Mouse (Mus musculus): ENCODE results near the gene Mrpl10.
A peak's percentile ranks its signal among the peaks of the same experiment; 100 is the strongest.

Gene Mrpl10

GRCm38 (mm10) chr11:97069770-97070169 lies 28.4 kb downstream of the Mrpl10 start:
- no peak for DNase-seq (ENCODE audit: low read depth)

GRCm38 (mm10) chr11:97071129-97071528 lies 29.8 kb downstream of the Mrpl10 start:
- DNase-seq (ENCODE audit: low read depth), result peak; percentile 7

- DNase-seq (ENCODE audit: low read depth), result peak; percentile 77
These were observed 31.2 kb downstream of the Mrpl10 start for GRCm38 (mm10) chr11:97072533-97072932.

GRCm38 (mm10) chr11:97074235-97074634 lies 32.9 kb downstream of the Mrpl10 start:
- DNase-seq (ENCODE audit: low read depth), result no peak

GRCm38 (mm10) chr11:97078751-97079150 lies 37.4 kb downstream of the Mrpl10 start:
- DNase-seq (ENCODE audit: low read depth), result peak; percentile 66

- no peak for DNase-seq (ENCODE audit: low read depth)
These were observed 38.9 kb downstream of the Mrpl10 start for GRCm38 (mm10) chr11:97080291-97080690.

- peak; percentile 85 for DNase-seq (ENCODE audit: low read depth)
These were observed 41.6 kb downstream of the Mrpl10 start for GRCm38 (mm10) chr11:97082977-97083376.

- peak; percentile 75 for DNase-seq (ENCODE audit: low read depth)
These were observed 42.2 kb downstream of the Mrpl10 start for GRCm38 (mm10) chr11:97083401-97084140.

GRCm38 (mm10) chr11:97084821-97085505 lies 43.6 kb downstream of the Mrpl10 start:
- DNase-seq (ENCODE audit: low read depth), result no peak

- DNase-seq (ENCODE audit: low read depth), result no peak
These were observed 45.0 kb downstream of the Mrpl10 start for GRCm38 (mm10) chr11:97086365-97086764.

GRCm38 (mm10) chr11:97094600-97094999 lies 53.2 kb downstream of the Mrpl10 start:
- DNase-seq (ENCODE audit: low read depth), result no peak

GRCm38 (mm10) chr11:97098791-97099190 lies 57.4 kb downstream of the Mrpl10 start:
- DNase-seq (ENCODE audit: low read depth), result no peak
